Mouse (Mus musculus) erythroblast, adult 5-6 weeks (primary cell): ENCODE results near the gene Top1. TPM values are rescaled to one million over a fixed set of nuclear protein-coding genes. Genes with fewer than 3 reads are reported as not detected.

Source experiments
- ATAC-seq: replicated peaks from 2 replicates; pipeline ENCODE4 v1.8.0; 2016; ENCODE audit warnings: moderate number of reproducible peaks, mild to moderate bottlenecking, moderate TSS enrichment, inconsistent platforms; ENCODE audit not compliant: poor library complexity, low FRiP score, severe bottlenecking
- total RNA-seq, 2 experiments: library from RNA; stranded (forward) in 1 of 2; stranded (reverse) in 1 of 2; fragments of 150-400 nt in 1 of 2; fragments of 200-764, 138-1000 nt in 1 of 2; gene quantifications; 2 replicates each; pipeline versions ENCODE4 v1.2.3 to v1.2.4; 2015 to 2017; ENCODE audit warnings: low replicate concordance in 2 of 2

The Top1 gene
- total RNA-seq, 2 experiments from 2014 or later = 146 to 336 TPM

DNA sequence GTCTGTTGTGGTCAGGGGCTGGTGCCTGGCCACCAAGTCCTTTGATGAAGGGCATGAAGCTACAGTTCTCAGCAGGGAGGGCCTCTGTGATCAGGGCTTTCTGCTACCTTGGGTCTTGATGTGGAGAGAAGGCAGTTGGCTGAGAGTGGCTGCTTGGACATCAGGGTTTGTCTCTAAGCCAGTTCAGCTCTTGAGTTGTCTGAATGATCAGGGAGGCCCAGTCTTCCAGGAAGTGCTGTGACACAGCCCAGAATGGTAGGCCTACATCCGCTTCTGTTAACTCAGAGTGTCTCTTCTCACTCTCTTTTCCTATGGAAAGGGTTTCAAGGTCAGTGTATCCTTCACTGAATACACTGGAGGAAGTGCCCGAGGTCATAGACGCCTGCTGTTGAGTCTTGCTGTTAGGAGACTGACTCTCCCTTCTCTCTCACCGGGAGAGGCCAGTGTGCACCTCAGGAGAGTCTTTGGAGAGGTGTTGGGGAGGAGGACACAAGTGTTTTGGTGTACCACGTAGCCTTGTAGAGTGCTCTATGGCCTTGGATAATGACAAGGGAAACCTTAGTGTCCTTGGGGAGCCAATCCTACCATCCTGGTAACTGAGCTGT lies 90.1 kb downstream of the Top1 start:
- ATAC-seq = no peak

DNA sequence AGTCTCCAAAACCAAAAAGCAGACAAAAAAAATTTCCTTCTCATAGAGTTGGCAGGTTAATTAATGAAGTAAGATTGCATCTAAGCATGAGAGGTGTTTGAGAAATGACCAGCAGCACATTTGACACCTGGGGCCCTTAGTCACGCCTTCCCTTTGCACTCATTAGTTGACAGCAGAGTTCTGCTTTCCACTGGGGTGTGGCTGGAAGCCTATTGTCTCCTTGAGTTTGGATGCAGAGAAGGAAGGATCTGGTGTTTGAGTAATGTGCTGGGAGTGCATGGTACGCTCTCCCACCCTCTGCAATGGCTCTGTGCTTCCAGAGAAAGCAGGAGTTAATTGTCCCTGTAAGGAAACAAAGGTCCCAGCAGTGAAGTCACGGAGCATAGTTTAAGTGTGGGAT lies 90.8 kb downstream of the Top1 start:
- ATAC-seq = no peak

GRCm38 (mm10) chr2:160738354-160738753 lies 92.7 kb downstream of the Top1 start:
- no peak for ATAC-seq

- ATAC-seq = no peak
These were observed 94.1 kb downstream of the Top1 start for GRCm38 (mm10) chr2:160739647-160740356.

GRCm38 (mm10) chr2:160740521-160741156 lies 95.0 kb downstream of the Top1 start:
- ATAC-seq = no peak

- no peak for ATAC-seq
These were observed 95.9 kb downstream of the Top1 start for GRCm38 (mm10) chr2:160741580-160741979.

DNA sequence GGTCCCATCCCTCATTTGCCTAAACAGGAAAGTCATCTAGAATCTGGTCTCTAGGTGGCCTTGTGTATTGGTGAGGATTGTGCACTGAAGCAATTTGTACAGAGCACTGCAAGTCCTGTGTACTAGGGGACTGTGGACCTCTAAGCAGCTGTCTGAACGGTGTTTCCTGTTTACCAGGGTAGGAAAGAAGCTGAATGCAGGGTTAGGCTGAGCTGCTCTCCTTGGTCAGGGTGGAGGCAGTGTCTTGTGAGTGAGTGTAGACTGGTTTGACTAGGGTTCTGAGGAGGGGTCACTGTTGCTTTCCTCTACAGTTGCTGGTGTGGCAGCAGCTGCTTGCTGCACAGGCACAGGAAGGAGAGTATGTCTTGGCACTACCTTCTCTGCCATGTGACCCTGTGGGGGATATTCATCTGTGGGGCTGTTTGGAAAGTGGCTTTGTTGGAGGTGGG lies 96.5 kb downstream of the Top1 start:
- ATAC-seq = no peak

- no peak for ATAC-seq
These were observed 98.5 kb downstream of the Top1 start for GRCm38 (mm10) chr2:160744040-160744822.

DNA sequence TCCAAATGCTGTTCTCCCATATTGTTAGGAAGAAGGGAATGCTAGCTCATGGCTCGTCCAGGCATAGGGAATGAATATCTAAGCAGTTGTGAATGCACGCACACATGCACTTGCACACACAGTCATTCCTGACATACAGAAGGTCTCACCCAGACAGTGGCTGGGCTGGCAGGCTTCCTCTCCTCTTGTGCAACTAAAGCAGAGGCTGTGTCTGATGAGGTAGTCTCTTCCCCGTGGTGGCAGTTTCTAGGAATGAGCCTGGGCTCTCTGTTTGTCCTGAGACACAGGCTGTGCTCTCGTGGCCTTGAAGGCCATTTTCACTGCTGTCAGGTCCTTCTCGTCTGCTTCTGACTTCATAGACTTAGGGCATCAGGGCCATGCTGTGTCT lies 99.1 kb downstream of the Top1 start:
- no peak for ATAC-seq

DNA sequence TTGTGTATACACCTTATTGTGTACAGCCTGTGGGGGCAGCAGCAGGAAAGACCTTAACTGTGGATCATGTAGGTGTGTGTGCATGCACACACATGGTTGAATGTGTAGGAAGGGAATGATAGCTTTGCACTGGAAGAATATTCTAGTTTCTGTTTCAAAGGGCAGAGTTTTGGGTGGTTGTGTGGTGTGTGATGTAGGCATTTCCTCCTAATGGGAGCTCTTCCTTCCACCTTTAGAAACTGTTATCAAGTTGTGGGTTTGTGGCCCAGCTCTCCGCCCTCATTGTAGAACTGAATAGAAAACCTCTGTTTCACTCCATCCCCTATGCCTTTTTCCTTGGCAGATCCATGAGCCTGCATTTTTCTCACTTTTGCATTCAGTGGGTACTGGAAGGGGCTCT lies 99.8 kb downstream of the Top1 start:
- ATAC-seq = no peak

GRCm38 (mm10) chr2:160746637-160747036 lies 100.9 kb downstream of the Top1 start:
- ATAC-seq = no peak

DNA sequence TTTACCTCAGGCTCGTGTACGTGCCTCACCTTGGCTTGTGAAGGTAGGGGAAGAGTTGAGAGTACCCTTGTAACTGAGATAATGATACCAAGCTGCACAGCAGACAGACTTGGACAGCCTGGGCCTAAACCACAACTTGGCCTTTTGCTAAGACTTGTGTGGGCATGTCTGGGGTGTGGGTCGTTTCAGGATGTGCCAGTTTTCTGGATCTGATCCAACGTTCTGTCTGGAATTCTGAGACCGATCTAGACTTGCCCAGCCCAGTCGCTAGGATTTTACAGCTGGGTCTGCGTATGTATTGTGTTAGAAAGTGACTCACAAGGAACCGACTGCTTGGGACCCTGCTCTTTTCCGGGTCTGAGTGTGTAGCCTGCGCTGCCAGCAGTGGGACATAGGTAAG lies 101.4 kb downstream of the Top1 start:
- no peak for ATAC-seq

GRCm38 (mm10) chr2:160756583-160757203 lies 111.0 kb downstream of the Top1 start:
- no peak for ATAC-seq

GRCm38 (mm10) chr2:160760433-160761184 lies 114.9 kb downstream of the Top1 start:
- no peak for ATAC-seq

- no peak for ATAC-seq
These were observed 118.1 kb downstream of the Top1 start for GRCm38 (mm10) chr2:160763816-160764215.

DNA sequence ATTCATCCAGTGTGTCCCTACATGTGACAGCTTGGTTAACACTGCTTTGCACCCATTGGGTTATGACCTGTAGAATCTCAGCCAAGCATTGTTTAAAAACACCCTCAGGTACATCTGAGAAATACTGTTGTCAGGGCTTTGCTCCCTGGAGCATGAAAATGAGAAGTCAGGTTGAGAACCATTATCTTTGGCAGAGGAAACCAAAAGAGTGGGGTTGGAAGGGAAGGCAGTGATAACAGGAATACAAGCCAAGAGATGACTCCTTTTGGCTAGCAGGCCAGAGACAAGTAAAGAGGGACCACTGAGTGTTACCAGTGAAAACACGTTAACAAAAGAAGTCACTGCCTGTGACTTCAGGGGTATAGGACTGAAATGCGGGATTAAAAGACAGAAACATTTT lies 118.7 kb downstream of the Top1 start:
- no peak for ATAC-seq

- no peak for ATAC-seq
These were observed 119.4 kb downstream of the Top1 start for GRCm38 (mm10) chr2:160765096-160765495.

GRCm38 (mm10) chr2:160766371-160766771 lies 120.7 kb downstream of the Top1 start:
- ATAC-seq = no peak

DNA sequence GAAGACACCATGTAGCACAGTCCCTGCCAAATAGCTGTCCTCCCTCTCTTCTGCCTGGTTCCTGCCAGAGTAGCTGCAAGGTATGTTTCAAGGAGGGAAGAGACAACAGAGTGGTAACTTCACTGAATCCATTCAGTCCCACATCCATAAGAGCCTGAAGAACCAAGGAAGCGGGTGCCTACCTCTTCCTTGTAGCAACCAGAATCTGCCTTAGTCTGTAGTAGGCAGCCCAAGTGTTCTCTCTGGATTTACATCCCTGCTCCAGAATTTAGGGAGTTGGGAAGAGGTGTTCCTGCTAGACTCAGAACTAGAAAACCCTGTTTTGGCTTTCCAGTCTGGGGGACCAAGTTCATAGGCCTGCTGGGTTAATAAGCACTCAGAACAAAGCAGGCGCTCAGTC lies 121.5 kb downstream of the Top1 start:
- no peak for ATAC-seq
